Mouse (Mus musculus): ENCODE data around the gene Akt3. TPM values are rescaled to one million over a fixed set of nuclear protein-coding genes. Genes with fewer than 3 reads are reported as not detected.
A peak's percentile ranks its signal among the peaks of the same experiment; 100 is the strongest.

The Akt3 gene
- total RNA-seq, 2 experiments from 2014 or later = 45.9 to 73.1 TPM

- ATAC-seq (ENCODE audit: poor library complexity, severe bottlenecking) = no peak
Measured at GRCm38 (mm10) chr1:176991473-176991872, 266.5 kb downstream of the Akt3 start.

- no peak for ATAC-seq (ENCODE audit: poor library complexity, severe bottlenecking)
Measured at GRCm38 (mm10) chr1:176986990-176987740, 270.8 kb downstream of the Akt3 start.

GRCm38 (mm10) chr1:176986275-176986674 is 271.7 kb downstream of the Akt3 start:
- peak; percentile 62 for ATAC-seq (ENCODE audit: poor library complexity, severe bottlenecking)

- no peak for ATAC-seq (ENCODE audit: poor library complexity, severe bottlenecking)
Measured at GRCm38 (mm10) chr1:176985691-176986090, 272.3 kb downstream of the Akt3 start.

GRCm38 (mm10) chr1:176982671-176983070 is 275.3 kb downstream of the Akt3 start:
- no peak for ATAC-seq (ENCODE audit: poor library complexity, severe bottlenecking)

GRCm38 (mm10) chr1:176981511-176981910 is 276.5 kb downstream of the Akt3 start:
- ATAC-seq (ENCODE audit: poor library complexity, severe bottlenecking) = no peak

GRCm38 (mm10) chr1:176980801-176981400 is 277.1 kb downstream of the Akt3 start:
- ATAC-seq (ENCODE audit: poor library complexity, severe bottlenecking) = 0 out of 2 replicates have a peak, but pooled peaks have one; percentile 18

GRCm38 (mm10) chr1:176980140-176980539 is 277.9 kb downstream of the Akt3 start:
- ATAC-seq (ENCODE audit: poor library complexity, severe bottlenecking) = no peak

- ATAC-seq (ENCODE audit: poor library complexity, severe bottlenecking) = no peak
Measured at GRCm38 (mm10) chr1:176979235-176979634, 278.8 kb downstream of the Akt3 start.

- ATAC-seq (ENCODE audit: poor library complexity, severe bottlenecking) = 0 out of 2 replicates have a peak, but pooled peaks have one; percentile 40
Measured at GRCm38 (mm10) chr1:176973356-176974088, 284.5 kb downstream of the Akt3 start.

- no peak for ATAC-seq (ENCODE audit: poor library complexity, severe bottlenecking)
Measured at GRCm38 (mm10) chr1:176971479-176971797, 286.6 kb downstream of the Akt3 start.

- ATAC-seq (ENCODE audit: poor library complexity, severe bottlenecking) = no peak
Measured at GRCm38 (mm10) chr1:176970635-176971478, 287.1 kb downstream of the Akt3 start.

Other genes with a start within 250 kb of the Akt3 start
- 45.0 and 48.4 TPM in 2 replicates for gene Zbtb18, start 184.1 kb upstream of the Akt3 start, total RNA-seq (2015)
- gene Zbtb18, start 184.1 kb upstream of the Akt3 start, total RNA-seq (2017) = 47.9 and 73.7 TPM in 2 replicates

Measured in megakaryocyte, adult 5-6 weeks (primary cell).